Comparison of ENCODE assay signal across 12 mouse cellular contexts in the genomic region with DNA sequence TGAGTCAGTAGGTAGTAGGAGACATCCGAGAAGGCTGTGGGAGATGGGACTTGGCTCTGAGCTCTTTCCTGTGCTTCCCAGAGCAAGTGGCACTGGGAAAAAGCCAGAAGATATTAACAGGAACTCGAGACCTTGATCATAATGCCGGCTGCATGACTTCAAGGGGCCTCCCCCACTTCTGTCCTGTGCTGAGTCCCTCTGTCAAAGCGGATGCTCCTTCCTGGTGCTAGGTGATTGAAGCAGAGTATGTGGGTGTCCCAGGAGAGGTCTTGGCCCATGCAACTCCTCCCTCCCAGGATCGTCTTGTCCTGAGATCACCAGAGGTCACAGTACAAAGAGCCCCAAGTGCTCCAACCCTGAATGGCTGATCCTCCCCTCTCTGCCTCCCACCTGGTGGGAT.
"Had no signal": no experiment of that assay in that cellular context is flagged by ENCODE, and none has a peak within 500 bp of the region (broad histone marks: within the 10 kb centered on the region; RNA-seq: fewer than 3 reads in every experiment).

No protein-coding gene starts in this region.

- DNase-seq: lung, embryonic 14.5 days; lung, postnatal 10 days; lung, postnatal 4 days; midbrain, embryonic 14.5 days; retina, postnatal 1 day; right cerebral cortex, adult 18-20 months; right cerebral cortex, postnatal 25 days; right cerebral cortex, postnatal 4 days; spleen, adult 18-20 months; thymus, adult 18-20 months; thymus, postnatal 14 days; thymus, postnatal 36 days had no signal
